Mouse (Mus musculus) forebrain, postnatal 0 days (tissue): ENCODE data around the gene Btn2a2. TPM values are rescaled to one million over a fixed set of nuclear protein-coding genes. Genes with fewer than 3 reads are reported as not detected.

Source experiments
- ATAC-seq: fragments of 200-750 bp; cut with Nextera tagmentation; 2 replicates; pipeline ENCODE4 v1.8.0; 2017; ENCODE audit warnings: mild to moderate bottlenecking, moderate library complexity
- DNase-seq: peaks from one replicate; pipeline ENCODE4 v3.0.0-alpha.2; 2015
- H3K27ac ChIP-seq: fragments of 300-500 bp; sonication (generic); 2 replicates; pipeline ENCODE4 v1.5.1; 2014; ENCODE audit warnings: low read depth, mild to moderate bottlenecking, antibody characterized with exemption, low read length, moderate library complexity, mixed read lengths
- H3K27me3 ChIP-seq: fragments of 300-500 bp; sonication (generic); 2 replicates; pipeline ENCODE4 v1.6.1; 2014; ENCODE audit warnings: mild to moderate bottlenecking, low read length, mixed read lengths; ENCODE audit not compliant: insufficient read depth
- H3K36me3 ChIP-seq: fragments of 300-500 bp; sonication (generic); 2 replicates; pipeline ENCODE4 v1.6.1; 2014; ENCODE audit warnings: mild to moderate bottlenecking, moderate library complexity; ENCODE audit not compliant: insufficient read depth
- H3K4me1 ChIP-seq: fragments of 300-500 bp; sonication (generic); 2 replicates; pipeline ENCODE4 v1.6.1; 2014; ENCODE audit warnings: antibody characterized with exemption; ENCODE audit not compliant: insufficient read depth
- H3K4me2 ChIP-seq: fragments of 300-500 bp; sonication (generic); 2 replicates; pipeline ENCODE4 v1.6.1; 2014; ENCODE audit warnings: low read depth, mild to moderate bottlenecking, moderate library complexity
- H3K4me3 ChIP-seq: fragments of 300-500 bp; sonication (generic); 2 replicates; pipeline ENCODE4 v1.5.1; 2014; ENCODE audit warnings: low read depth, low read length, mixed read lengths
- H3K9ac ChIP-seq: fragments of 300-500 bp; sonication (generic); 2 replicates; pipeline ENCODE4 v1.6.1; 2014; ENCODE audit warnings: mild to moderate bottlenecking
- H3K9me3 ChIP-seq: fragments of 300-500 bp; sonication (generic); 2 replicates; pipeline ENCODE4 v1.6.1; 2016; ENCODE audit warnings: low read length
- CTCF ChIP-seq: sonication (generic); IDR thresholded peaks from 2 replicates; pipeline ENCODE4 v1.5.1; 2016; ENCODE audit warnings: antibody characterized with exemption, control low read depth, low read depth
- WGBS: fragments of 180-500 bp; shearing (Covaris S2); extraction: QIAGEN DNeasy Blood & Tissue Kit; methylation state at CpG from one replicate; pipeline ENCODE4 v1.1.7; 2014; 5-methylcytosine and 5-hydroxymethylcytosine counted together
- polyA plus RNA-seq: library from polyadenylated mRNA; unstranded; fragments of >200 nt; fragmentation: Nextera tagmentation; extraction: Ambion mirVana; gene quantifications from 2 replicates; pipeline ENCODE4 v1.2.1, GENCODE M21; 2015
- total RNA-seq: library from RNA; depleted of rRNA; stranded (reverse); fragments of >200 nt; gene quantifications from 2 replicates; pipeline ENCODE4 v1.2.3, GENCODE M21; 2014

Gene Btn2a2
- total and polyA plus RNA-seq, 2 experiments from 2014 or later = not detected

DNA sequence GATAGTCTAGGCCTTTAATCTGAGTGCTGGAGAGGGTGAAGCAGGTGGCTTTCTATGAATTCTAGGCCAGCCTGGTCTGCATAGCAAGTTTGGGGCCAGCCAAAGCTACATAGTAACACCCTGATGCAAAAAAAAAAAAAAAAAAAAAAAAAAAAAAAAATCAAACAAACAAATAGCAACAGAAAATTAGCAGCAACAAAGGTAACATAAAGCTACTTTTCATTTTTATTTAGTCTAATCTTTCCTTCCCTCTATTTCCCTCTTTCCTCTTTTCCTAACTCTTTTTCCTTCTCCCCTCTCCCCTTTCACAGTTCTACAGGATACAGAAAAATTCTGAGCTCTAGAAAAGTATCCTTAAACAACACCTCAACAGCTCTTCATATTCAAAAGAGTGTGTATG is 26.0 kb downstream of the Btn2a2 start:
- H3K36me3 ChIP-seq = no peaks in the 10 kb centered on the region
- no peaks in the 10 kb centered on the region for H3K27me3 ChIP-seq
- DNase-seq (no peak), ATAC-seq (no peak)
- TF ChIP-seq CTCF = no peak
- H3K4me3 ChIP-seq = no peak overlapping the region
- H3K4me2 ChIP-seq = no peak overlapping the region
- no peaks in the 10 kb centered on the region; the same call in 1 of the 2 replicates for H3K4me1 ChIP-seq
- no peak overlapping the region for H3K27ac ChIP-seq
- no peaks in the 10 kb centered on the region for H3K9me3 ChIP-seq
- H3K9ac ChIP-seq = no peak overlapping the region

DNA sequence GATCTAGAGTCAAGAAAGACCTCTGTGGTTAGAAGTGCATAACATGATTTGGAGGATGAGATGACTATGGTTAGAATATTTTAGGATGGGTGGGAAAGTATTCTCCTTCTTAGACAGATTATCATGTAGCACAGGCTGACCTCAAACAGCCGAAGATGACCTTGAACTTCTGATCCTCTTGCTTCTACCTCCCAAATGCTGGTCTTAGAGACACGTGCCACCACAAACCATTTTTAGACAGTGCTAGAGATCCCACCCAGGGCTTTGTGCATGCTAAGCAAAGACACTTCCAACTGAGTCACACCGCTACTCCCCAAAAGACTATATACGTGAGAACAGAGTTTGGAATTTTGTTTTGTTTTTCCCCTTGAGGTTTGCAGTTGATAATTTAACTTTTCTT is 26.6 kb downstream of the Btn2a2 start:
- no peaks in the 10 kb centered on the region for H3K36me3 ChIP-seq
- no peak overlapping the region for H3K4me2 ChIP-seq
- no peaks in the 10 kb centered on the region for H3K27me3 ChIP-seq
- H3K9ac ChIP-seq = no peak overlapping the region
- TF ChIP-seq CTCF = no peak
- no peaks in the 10 kb centered on the region; the same call in 1 of the 2 replicates for H3K4me1 ChIP-seq
- H3K9me3 ChIP-seq = no peaks in the 10 kb centered on the region
- no peak overlapping the region for H3K4me3 ChIP-seq
- 91% methylated on average over 4 of the region's 4 CpGs for whole genome bisulfite sequencing
- ATAC-seq (no peak), DNase-seq (no peak)
- H3K27ac ChIP-seq = no peak overlapping the region

DNA sequence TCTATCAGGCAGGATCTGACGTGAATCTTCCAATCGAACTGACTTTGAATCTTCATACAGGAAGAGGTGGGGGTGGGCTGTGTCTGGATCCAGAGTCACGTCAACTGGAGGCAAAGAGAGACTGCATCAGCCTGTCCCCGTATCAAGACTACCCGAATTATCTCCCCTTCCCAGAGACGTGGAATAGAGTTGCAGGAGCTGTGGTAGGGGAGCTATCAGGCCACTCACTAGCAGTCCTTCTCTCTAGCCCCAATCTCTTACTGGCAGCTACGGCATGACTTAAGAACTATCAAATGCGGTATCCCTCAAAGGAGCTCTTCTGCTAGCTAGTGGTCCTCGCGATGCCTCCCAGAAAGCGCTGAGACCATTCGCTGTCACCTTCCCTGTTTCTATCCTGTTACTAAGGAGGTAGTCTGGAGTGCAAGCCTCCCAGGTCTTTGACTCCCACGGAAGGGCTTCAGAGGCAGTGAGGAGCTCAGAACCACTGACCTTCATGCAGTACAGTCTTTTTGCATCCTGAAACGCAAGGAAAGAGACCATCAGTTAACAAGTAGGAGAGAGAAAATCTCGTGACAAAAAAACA is 29.3 kb downstream of the Btn2a2 start:
- 0 out of 2 replicates have a peak overlapping the region, but pooled peaks have one; percentile 5 for H3K4me3 ChIP-seq
- no peaks in the 10 kb centered on the region; the same call in 1 of the 2 replicates for H3K4me1 ChIP-seq
- H3K36me3 ChIP-seq = no peaks in the 10 kb centered on the region
- no peak for TF ChIP-seq CTCF
- no peak for DNase-seq
- H3K27ac ChIP-seq = no peak overlapping the region
- no peak overlapping the region for H3K4me2 ChIP-seq
- 20% methylated on average over 15 of the region's 15 CpGs for WGBS
- H3K9me3 ChIP-seq = no peaks in the 10 kb centered on the region
- no peaks in the 10 kb centered on the region for H3K27me3 ChIP-seq
- H3K9ac ChIP-seq = no peak overlapping the region
- no peak for ATAC-seq

DNA sequence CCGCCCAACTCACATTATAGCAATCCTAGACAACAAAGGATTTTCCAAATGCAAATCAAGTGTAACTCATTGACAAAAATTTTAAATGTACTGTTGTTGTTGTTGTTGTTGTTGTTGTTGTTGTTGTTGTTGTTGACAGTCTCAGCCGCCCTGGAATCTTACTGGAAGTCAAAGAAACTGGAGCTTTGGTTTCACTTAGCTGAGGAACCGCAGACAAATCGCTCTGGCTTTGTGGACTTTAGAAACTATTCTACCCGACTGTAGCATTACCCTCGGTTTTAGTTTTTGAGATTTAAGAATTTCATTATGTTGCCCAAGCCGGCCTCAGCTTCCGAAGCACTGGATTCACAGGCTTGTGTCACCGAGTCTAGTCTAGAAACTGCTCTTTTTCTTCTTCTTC is 34.7 kb downstream of the Btn2a2 start:
- Histone ChIP-seq H3K4me2 (peak overlapping the region; percentile 62), H3K27me3 (no peaks in the 10 kb centered on the region), H3K9ac (peak overlapping the region; percentile 53), H3K4me3 (peak overlapping the region; percentile 62), H3K27ac (peak overlapping the region; percentile 30; the same call in 1 of the 2 replicates), H3K4me1 (no peaks in the 10 kb centered on the region), H3K36me3 (no peaks in the 10 kb centered on the region), H3K9me3 (no peaks in the 10 kb centered on the region)
- ATAC-seq (no peak), DNase-seq (peak; percentile 24)
- no peak for TF ChIP-seq CTCF
- WGBS = under 1% methylated on average over 9 of the region's 9 CpGs

DNA sequence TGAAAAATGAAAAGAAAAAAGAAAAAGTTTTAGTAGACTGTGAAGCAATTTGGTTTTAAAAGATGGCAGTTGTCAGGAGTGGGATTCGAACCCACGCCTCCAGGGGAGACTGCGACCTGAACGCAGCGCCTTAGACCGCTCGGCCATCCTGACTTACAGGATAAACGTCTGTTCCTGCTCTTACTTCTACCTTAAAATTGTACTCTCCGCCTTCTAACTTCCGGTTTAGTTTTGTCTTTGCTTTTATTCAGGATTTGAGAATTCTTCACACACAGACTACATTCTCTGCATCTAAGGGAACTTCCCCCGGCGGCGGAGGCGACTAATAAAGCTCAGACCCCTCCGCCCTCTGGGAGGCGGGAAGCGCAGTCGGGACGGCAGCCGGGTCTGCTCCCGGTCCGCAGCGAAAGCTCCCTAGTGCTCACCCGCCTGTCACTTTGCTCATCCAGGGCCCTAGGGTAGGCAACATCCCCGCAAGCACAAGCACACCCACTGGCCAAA is 35.2 kb downstream of the Btn2a2 start:
- under 1% methylated on average over 25 of the region's 25 CpGs for WGBS
- H3K27ac ChIP-seq = peak overlapping the region; percentile 30; the same call in 1 of the 2 replicates
- H3K4me3 ChIP-seq = peak overlapping the region; percentile 62
- peak overlapping the region; percentile 62 for H3K4me2 ChIP-seq
- no peaks in the 10 kb centered on the region for H3K4me1 ChIP-seq
- no peaks in the 10 kb centered on the region for H3K36me3 ChIP-seq
- no peak for TF ChIP-seq CTCF
- H3K9me3 ChIP-seq = no peaks in the 10 kb centered on the region
- ATAC-seq = peak; percentile 82
- peak; percentile 88 for DNase-seq
- no peaks in the 10 kb centered on the region for H3K27me3 ChIP-seq
- peak overlapping the region; percentile 53 for H3K9ac ChIP-seq

DNA sequence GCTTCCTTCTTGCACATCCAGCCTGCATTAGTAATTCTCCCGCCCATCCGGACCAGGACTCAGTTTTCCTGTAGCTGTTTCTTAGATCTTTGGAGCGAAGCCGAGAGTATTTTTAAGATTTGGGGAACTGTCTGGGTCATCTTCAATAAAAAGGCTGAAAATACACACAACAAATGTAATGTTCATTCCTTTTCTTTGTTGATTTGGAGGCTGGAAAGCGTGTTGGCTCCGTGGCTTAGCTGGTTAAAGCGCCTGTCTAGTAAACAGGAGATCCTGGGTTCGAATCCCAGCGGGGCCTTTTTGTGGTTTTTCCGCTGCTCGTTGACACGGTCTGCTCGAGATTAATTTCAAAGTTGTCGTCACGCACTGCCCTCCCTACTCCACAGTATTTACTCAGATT is 38.3 kb downstream of the Btn2a2 start:
- peak overlapping the region; percentile 53 for H3K4me3 ChIP-seq
- H3K9ac ChIP-seq = peak overlapping the region; percentile 54
- no peaks in the 10 kb centered on the region for H3K27me3 ChIP-seq
- H3K4me2 ChIP-seq = peak overlapping the region; percentile 53
- 0 out of 2 replicates have a peak overlapping the region, but pooled peaks have one; percentile 24 for H3K27ac ChIP-seq
- no peak; the same call in 1 of the 2 replicates for ATAC-seq
- WGBS = under 1% methylated on average over 15 of the region's 15 CpGs
- no peaks in the 10 kb centered on the region; the same call in 1 of the 2 replicates for H3K4me1 ChIP-seq
- H3K9me3 ChIP-seq = no peaks in the 10 kb centered on the region
- TF ChIP-seq CTCF = no peak
- peak; percentile 94 for DNase-seq
- H3K36me3 ChIP-seq = no peaks in the 10 kb centered on the region
